Mouse (Mus musculus) left cerebral cortex, adult 11 months (tissue): ENCODE measurements around the gene Rhpn2.

Experiments used
- DNase-seq: peaks from one replicate; pipeline ENCODE4 v3.0.0; 2022; ENCODE audit warnings: low spot score

Gene Rhpn2

GRCm38 (mm10) chr7:35347918-35348700 lies 14.1 kb downstream of the Rhpn2 start:
- DNase-seq, result no peak

GRCm38 (mm10) chr7:35349022-35349421 lies 15.1 kb downstream of the Rhpn2 start:
- DNase-seq, result no peak

DNA sequence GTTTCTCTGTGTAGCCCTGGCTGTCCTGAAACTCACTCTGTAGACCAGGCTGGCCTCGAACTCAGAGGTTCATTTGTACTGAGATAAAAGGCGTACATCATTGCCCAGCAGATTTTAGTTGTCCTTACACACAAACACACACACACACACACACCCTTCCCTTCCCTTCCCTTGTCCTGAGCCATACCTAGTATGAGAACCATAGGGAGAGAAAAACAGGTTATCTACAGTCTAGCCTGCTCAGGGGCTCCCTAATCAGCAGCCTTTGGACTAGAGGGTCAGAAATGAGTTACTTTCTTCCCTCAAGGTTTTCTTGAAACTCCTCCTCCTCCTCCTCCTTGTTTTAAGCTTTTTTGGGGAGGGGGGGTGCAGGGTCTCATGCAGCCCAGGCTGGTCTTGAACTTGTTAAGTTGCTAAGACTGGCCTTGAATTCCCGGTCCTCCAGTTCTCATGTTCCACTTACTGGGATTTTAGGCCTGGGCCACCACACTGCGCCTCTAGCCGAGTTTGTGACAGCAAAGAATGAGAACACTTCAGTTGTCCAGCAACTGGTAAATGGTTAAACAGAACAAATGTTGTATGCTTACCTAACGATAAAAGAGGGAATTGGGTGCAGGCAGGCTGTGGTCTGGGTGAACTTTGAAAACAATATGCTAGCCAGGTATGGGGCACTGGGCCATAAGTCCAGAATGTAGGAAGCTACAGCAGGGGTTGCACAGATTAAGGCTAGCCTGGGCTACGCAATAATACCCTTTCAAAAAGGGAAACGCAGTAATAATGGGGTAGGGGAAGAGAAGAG lies 16.1 kb downstream of the Rhpn2 start:
- no peak for DNase-seq

- no peak for DNase-seq
These were observed 17.2 kb downstream of the Rhpn2 start for GRCm38 (mm10) chr7:35351155-35351554.

DNA sequence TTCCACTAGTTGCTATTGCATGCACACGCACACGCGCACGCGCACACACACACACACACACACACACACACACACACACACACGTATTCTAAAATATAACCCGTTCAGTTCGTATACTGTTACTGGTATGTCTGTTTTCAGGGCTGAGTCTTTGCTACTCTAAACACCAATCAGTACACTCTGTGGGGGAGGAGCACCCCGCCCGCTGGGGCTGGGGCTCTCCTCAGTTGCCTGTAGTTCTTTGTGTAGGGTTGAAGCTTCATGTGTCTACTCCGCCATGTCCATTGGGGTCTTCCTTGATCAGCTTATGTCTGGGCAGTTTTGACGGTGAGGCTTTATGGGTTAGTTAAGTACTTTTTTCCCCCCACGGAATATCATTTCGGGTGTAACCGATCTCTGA lies 19.3 kb downstream of the Rhpn2 start:
- no peak for DNase-seq

DNA sequence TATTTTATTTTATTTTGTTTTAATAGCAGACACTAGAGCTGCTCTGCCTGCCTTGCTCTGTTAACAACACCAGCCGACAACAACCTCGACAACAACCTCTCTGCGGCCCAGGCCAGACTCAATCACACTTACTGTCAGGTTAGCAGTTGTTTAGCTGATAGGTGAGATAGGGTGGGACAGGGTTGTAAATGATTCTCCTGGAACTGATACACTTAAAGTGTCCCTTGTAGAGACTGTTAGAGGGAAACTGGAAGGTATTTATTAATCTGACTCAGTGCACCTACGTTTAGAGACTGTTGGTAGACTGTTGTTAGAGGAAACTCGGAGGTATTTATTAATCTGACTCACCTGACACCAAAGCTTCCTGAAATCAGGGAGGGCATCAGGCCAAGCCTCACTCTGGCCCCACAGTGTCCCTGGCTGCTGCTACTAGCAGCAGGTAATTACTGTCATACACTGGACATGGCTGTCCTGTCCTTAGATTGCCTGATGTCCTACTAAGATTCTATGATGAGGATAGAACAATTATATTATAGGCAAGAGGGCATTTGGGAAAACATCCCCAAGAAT lies 21.4 kb downstream of the Rhpn2 start:
- no peak for DNase-seq

- DNase-seq, result no peak
These were observed 23.7 kb downstream of the Rhpn2 start for GRCm38 (mm10) chr7:35357621-35358020.

DNA sequence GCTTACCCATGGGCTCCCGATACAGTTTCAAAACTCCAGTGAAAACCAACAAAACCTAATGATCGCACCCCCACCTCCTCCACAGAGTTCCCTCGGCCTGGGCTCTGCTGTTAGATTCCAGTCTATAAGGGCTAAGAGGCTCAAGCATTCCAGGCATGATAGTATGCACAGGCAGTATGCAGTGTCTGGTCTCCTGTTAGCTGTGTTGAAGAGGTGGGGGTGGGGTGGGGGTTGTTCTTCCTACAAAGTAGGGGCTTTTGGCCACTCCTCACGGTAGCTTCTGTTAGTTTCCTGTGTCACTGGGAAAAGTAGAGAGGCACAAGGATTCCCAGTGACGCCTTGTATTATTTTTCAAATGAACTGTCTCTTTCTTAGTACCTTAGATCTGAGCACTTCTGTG lies 28.3 kb downstream of the Rhpn2 start:
- no peak for DNase-seq

DNA sequence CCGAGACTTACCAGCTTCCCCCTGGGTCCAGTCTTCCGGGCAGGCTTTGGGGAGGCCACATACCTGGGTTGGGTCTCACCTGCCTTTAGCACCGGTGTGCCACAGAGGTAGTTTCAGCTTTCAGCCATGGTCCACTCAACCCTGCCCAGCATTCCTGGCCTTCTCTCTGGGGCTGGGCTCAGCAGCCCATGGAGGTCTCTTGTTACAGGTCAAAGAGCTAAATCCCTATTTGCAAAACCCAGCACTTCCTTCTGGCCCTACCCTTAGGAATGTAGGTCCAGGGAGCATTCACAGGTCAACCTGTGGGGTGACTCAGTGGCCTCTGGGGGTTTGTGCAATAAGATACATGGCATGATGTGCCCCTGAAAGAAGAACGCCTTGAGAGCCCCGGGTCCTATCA lies 28.9 kb downstream of the Rhpn2 start:
- no peak for DNase-seq

- no peak for DNase-seq
These were observed 31.4 kb downstream of the Rhpn2 start for GRCm38 (mm10) chr7:35365161-35365910.

DNA sequence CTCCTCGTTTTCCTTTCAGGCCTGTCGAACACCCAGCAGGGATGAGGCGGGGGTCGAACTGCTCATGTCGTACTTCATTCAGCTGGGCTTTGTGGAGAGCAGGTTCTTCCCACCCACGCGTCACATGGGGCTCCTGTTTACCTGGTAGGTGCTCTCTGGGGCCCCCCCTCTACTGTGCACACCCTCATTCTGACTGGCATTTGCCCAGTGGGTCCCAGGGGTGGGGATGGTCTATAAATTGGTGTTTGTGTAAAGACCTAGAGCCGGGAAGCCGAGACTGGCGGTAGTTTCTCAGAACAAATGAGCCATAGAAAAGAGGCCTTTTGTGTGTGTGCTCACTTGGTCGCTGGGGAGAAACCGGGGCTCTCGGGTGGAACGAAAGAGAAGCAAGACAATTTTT lies 37.1 kb downstream of the Rhpn2 start:
- no peak for DNase-seq

DNA sequence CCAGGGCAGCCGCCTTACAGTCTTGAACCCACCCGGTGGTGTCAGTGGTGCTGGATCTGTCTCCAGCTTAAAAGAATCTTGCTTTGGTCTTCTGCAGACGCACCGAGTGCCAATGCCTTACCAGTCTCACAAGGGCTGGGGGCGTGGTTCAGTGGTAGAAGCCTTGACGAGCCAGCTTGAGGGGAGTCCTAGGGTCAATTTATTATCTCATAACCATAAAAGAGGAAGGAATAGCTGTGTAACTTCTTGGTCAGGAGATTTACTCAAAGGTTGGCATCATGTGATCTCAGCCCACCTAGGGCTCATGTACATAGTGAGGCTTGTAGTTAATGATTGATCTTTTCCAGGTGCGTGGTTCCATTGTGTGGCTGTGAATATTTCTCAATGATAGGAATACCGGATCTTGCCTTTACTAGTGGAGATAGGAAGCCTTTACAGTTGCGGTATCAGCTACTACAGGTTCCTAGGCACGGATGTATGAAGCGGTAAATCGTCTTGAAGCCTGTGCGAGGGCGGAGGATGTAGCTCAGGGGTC lies 38.6 kb downstream of the Rhpn2 start:
- no peak for DNase-seq

GRCm38 (mm10) chr7:35373146-35373989 lies 39.4 kb downstream of the Rhpn2 start:
- DNase-seq, result no peak

DNA sequence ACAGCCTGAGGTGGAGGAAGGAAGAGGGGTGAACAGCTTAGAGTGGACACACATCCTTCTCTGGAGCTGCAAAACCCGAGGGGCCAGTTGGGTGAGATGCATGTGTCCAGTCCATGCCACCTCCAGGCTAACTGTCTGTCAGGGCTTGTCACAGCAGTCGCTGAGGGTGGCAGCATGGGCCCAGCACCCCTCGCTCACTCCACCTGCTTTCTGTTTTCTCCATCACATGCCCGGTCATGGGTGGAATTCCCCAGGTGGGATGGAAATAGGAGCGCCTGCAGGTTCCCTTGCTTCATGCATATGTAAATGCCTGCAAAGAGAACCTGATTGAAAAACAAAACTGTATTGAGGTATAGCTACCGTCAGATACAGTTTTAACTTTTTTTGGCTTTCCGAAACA lies 40.3 kb downstream of the Rhpn2 start:
- DNase-seq, result no peak

GRCm38 (mm10) chr7:35376623-35377022 lies 42.7 kb downstream of the Rhpn2 start:
- DNase-seq, result no peak

DNA sequence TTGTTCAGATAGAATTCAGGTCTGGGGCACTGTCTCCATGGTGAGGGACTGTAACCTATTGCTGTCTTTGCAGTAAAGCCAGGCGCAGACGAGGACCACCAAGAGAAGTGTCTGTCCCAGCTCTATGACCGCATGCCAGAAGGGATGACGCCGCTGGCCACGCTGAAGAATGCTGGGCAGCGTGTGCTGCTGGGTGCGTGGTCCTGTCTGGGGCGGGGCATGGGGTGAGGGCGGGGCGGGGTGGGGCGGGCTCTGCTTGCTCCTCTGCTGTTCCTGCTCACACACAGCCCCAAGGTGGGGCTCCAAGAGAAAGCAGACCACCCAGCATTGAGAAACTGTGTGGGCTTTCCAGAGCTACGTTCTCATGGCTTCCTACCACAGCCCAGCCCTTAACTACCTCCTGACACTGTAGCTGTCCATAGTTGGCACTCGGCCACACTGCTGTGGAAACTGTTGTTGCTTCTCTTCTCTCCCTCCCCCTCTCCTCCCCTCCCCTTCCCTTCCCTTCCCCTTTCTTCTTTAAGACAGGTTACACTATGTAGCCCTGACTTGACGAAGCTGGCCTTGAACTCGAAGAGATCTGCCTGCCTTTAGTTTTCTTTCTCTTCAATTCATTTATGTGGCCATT lies 45.6 kb downstream of the Rhpn2 start:
- DNase-seq, result no peak

DNA sequence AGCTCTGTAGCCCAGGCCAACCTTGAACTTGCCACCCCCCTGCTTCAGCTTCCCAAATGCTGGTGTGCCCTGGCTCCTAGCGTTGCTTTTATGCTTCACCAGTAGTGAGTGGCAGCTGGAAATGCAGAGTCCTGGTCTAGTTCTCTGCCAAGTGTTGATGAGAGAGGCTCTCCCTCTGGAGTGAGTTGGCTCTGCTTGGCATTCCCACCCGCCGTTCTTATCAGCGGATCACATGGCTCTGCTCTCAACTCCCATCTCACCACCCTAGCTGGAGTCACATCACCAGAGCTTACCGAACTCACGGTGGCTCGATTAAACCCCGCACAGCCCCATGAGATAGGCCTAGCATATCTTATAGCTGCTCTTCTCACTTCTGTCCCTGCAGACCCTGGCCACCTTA lies 46.4 kb downstream of the Rhpn2 start:
- DNase-seq, result no peak

- DNase-seq, result no peak
These were observed 47.9 kb downstream of the Rhpn2 start for GRCm38 (mm10) chr7:35381861-35382260.

DNA sequence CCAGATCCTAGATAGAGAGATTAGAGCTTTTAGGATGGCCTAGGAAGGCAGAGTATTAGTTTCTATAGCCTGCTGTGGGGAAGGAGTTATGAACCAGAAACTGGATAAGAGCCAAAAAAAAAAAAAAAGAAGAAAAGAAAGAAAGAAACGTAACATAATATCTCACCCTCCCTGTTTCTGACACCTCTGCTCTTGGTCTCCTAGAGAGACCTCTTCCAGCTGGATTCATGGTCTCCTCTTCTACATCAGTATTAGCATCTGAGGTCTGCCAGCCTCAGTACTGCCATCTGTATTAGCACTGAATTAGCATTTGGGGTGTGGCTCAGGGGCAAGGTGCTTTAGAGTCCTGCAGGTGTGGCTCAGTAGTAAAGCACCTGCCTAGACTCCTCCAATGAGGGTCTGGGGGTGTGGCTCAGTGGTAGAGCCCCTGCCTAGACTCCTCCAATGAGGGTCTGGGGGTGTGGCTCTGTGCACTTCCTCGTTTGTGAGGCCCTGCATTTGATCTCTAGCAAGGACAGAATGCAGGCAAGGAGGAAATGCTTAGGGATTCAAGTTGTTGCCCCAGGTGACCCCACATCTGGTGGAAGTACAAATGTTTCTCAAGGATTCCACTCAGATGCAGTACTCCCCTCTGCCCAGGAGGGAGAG lies 48.9 kb downstream of the Rhpn2 start:
- no peak for DNase-seq

DNA sequence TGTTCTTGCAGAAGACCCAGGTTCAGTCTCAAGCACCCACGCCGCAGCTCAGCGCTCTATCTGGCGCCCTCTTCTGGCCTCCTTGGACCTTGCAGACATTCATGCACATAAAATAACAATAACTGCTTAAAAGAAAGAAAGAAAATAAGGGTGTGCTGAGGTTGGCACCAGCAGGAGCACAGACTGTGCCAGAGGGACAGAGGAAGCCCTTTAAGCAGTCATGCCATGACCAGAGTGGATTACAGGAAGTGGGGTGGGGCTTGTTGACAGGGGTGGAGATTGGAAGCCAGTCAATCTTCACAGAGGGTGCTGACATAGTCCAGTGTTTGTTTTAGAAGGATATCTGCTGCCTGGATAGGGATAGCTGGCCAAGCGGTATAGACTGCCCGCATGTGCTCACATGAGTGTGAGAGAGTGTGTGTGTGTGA lies 52.6 kb downstream of the Rhpn2 start:
- DNase-seq, result no peak
